Mouse (Mus musculus): ENCODE measurements around the gene Isca2. TPM values are rescaled to one million over a fixed set of nuclear protein-coding genes. Genes with fewer than 3 reads are reported as not detected.

Gene Isca2
- polyA plus RNA-seq (2014; fragmentation: Nextera tagmentation; extraction: Ambion mirVana) = 122 and 137 TPM in 2 replicates

- Histone ChIP-seq H3K4me1 (ENCODE audit: control insufficient read depth, insufficient read depth, low read length) (peaks cover 17% of the 10 kb centered on the region; the same call in 1 of the 2 replicates), H3K27ac (ENCODE audit: low read length) (peak within 1 kb of the TSS; percentile 96), H3K4me2 (replicated peaks; ENCODE audit: low read depth, low read length) (peak within 1 kb of the TSS; percentile 80), H3K4me3 (ENCODE audit: low read depth, low read length) (peak within 1 kb of the TSS; percentile 72), H3K27me3 (ENCODE audit: control insufficient read depth, insufficient read depth, low read length) (no peaks in the 10 kb centered on the region), H3K9ac (replicated peaks; ENCODE audit: low read depth, low read length) (peak within 1 kb of the TSS; percentile 81), H3K36me3 (ENCODE audit: control insufficient read depth, insufficient read depth, low read length) (no peaks in the 10 kb centered on the region), H3K9me3 (ENCODE audit: control insufficient read depth, low read depth, low read length) (no peaks in the 10 kb centered on the region)
- ATAC-seq (ENCODE audit: insufficient number of reproducible peaks, insufficient read depth, low FRiP score, low read depth) = peak; percentile 99
- under 1% methylated on average over 50 of the region's 50 CpGs for WGBS
Measured at GRCm38 (mm10) chr12:84772726-84773441, at the start of gene Isca2, which contains the start of gene Npc2. Gene Isca2, plus strand, starts transcription at chr12:84773251. Gene Npc2, minus strand, starts transcription at chr12:84773152.

GRCm38 (mm10) chr12:84726391-84726790, 46.7 kb upstream of the Isca2 start:
- no peak for ATAC-seq (ENCODE audit: insufficient number of reproducible peaks, insufficient read depth, low FRiP score, low read depth)

GRCm38 (mm10) chr12:84726986-84727385, 46.1 kb upstream of the Isca2 start:
- H3K27me3 ChIP-seq (ENCODE audit: control insufficient read depth, insufficient read depth, low read length) = no peaks in the 10 kb centered on the region
- no peaks in the 10 kb centered on the region for H3K9me3 ChIP-seq (ENCODE audit: control insufficient read depth, low read depth, low read length)
- H3K4me3 ChIP-seq (ENCODE audit: low read depth, low read length) = no peak overlapping the region
- no peaks in the 10 kb centered on the region for H3K4me1 ChIP-seq (ENCODE audit: control insufficient read depth, insufficient read depth, low read length)
- no peaks in the 10 kb centered on the region for H3K36me3 ChIP-seq (ENCODE audit: control insufficient read depth, insufficient read depth, low read length)
- 27% methylated on average over 4 of the region's 4 CpGs for WGBS
- no peak overlapping the region for H3K9ac ChIP-seq (replicated peaks; ENCODE audit: low read depth, low read length)
- no peak for ATAC-seq (ENCODE audit: insufficient number of reproducible peaks, insufficient read depth, low FRiP score, low read depth)
- H3K4me2 ChIP-seq (replicated peaks; ENCODE audit: low read depth, low read length) = no peak overlapping the region
- H3K27ac ChIP-seq (ENCODE audit: low read length) = no peak overlapping the region

More at GRCm38 (mm10) chr12:84726391-84726790, 46.7 kb upstream of the Isca2 start:
- Histone ChIP-seq H3K27ac (ENCODE audit: low read length) (no peak overlapping the region), H3K9me3 (ENCODE audit: control insufficient read depth, low read depth, low read length) (no peaks in the 10 kb centered on the region), H3K36me3 (ENCODE audit: control insufficient read depth, insufficient read depth, low read length) (no peaks in the 10 kb centered on the region), H3K4me2 (replicated peaks; ENCODE audit: low read depth, low read length) (no peak overlapping the region), H3K4me1 (ENCODE audit: control insufficient read depth, insufficient read depth, low read length) (no peaks in the 10 kb centered on the region), H3K27me3 (ENCODE audit: control insufficient read depth, insufficient read depth, low read length) (no peaks in the 10 kb centered on the region), H3K4me3 (ENCODE audit: low read depth, low read length) (no peak overlapping the region), H3K9ac (replicated peaks; ENCODE audit: low read depth, low read length) (no peak overlapping the region)
- 77% methylated on average over 4 of the region's 4 CpGs for whole genome bisulfite sequencing

- Histone ChIP-seq H3K4me3 (ENCODE audit: low read depth, low read length) (no peak overlapping the region), H3K9ac (replicated peaks; ENCODE audit: low read depth, low read length) (no peak overlapping the region), H3K27ac (ENCODE audit: low read length) (no peak overlapping the region), H3K4me1 (ENCODE audit: control insufficient read depth, insufficient read depth, low read length) (no peaks in the 10 kb centered on the region), H3K9me3 (ENCODE audit: control insufficient read depth, low read depth, low read length) (no peaks in the 10 kb centered on the region), H3K27me3 (ENCODE audit: control insufficient read depth, insufficient read depth, low read length) (no peaks in the 10 kb centered on the region), H3K4me2 (replicated peaks; ENCODE audit: low read depth, low read length) (no peak overlapping the region), H3K36me3 (ENCODE audit: control insufficient read depth, insufficient read depth, low read length) (no peaks in the 10 kb centered on the region)
- 23% methylated on average over 5 of the region's 5 CpGs for WGBS
- no peak for ATAC-seq (ENCODE audit: insufficient number of reproducible peaks, insufficient read depth, low FRiP score, low read depth)
Measured at GRCm38 (mm10) chr12:84727434-84727833, 45.6 kb upstream of the Isca2 start.

GRCm38 (mm10) chr12:84728421-84728820, 44.6 kb upstream of the Isca2 start:
- Histone ChIP-seq H3K4me2 (replicated peaks; ENCODE audit: low read depth, low read length) (no peak overlapping the region), H3K36me3 (ENCODE audit: control insufficient read depth, insufficient read depth, low read length) (no peaks in the 10 kb centered on the region), H3K27ac (ENCODE audit: low read length) (no peak overlapping the region), H3K9ac (replicated peaks; ENCODE audit: low read depth, low read length) (no peak overlapping the region), H3K9me3 (ENCODE audit: control insufficient read depth, low read depth, low read length) (no peaks in the 10 kb centered on the region), H3K27me3 (ENCODE audit: control insufficient read depth, insufficient read depth, low read length) (no peaks in the 10 kb centered on the region), H3K4me3 (ENCODE audit: low read depth, low read length) (no peak overlapping the region), H3K4me1 (ENCODE audit: control insufficient read depth, insufficient read depth, low read length) (no peaks in the 10 kb centered on the region)
- ATAC-seq (ENCODE audit: insufficient number of reproducible peaks, insufficient read depth, low FRiP score, low read depth) = no peak
- 89% methylated on average over 10 of the region's 10 CpGs for WGBS

GRCm38 (mm10) chr12:84733366-84733765, 39.7 kb upstream of the Isca2 start:
- ATAC-seq (ENCODE audit: insufficient number of reproducible peaks, insufficient read depth, low FRiP score, low read depth) = no peak
- no peaks in the 10 kb centered on the region for H3K36me3 ChIP-seq (ENCODE audit: control insufficient read depth, insufficient read depth, low read length)
- no peaks in the 10 kb centered on the region for H3K9me3 ChIP-seq (ENCODE audit: control insufficient read depth, low read depth, low read length)
- H3K4me1 ChIP-seq (ENCODE audit: control insufficient read depth, insufficient read depth, low read length) = no peaks in the 10 kb centered on the region
- H3K27me3 ChIP-seq (ENCODE audit: control insufficient read depth, insufficient read depth, low read length) = no peaks in the 10 kb centered on the region
- no peak overlapping the region for H3K4me3 ChIP-seq (ENCODE audit: low read depth, low read length)
- no peak overlapping the region for H3K9ac ChIP-seq (replicated peaks; ENCODE audit: low read depth, low read length)
- no peak overlapping the region for H3K4me2 ChIP-seq (replicated peaks; ENCODE audit: low read depth, low read length)
- WGBS = 69% methylated on average over 13 of the region's 13 CpGs
- no peak overlapping the region for H3K27ac ChIP-seq (ENCODE audit: low read length)

- Histone ChIP-seq H3K27ac (ENCODE audit: low read length) (no peak overlapping the region), H3K9me3 (ENCODE audit: control insufficient read depth, low read depth, low read length) (no peaks in the 10 kb centered on the region), H3K27me3 (ENCODE audit: control insufficient read depth, insufficient read depth, low read length) (no peaks in the 10 kb centered on the region), H3K4me3 (ENCODE audit: low read depth, low read length) (no peak overlapping the region), H3K4me1 (ENCODE audit: control insufficient read depth, insufficient read depth, low read length) (0 out of 2 replicates have a peak, but pooled peaks cover 3% of the 10 kb centered on the region), H3K9ac (replicated peaks; ENCODE audit: low read depth, low read length) (no peak overlapping the region), H3K4me2 (replicated peaks; ENCODE audit: low read depth, low read length) (no peak overlapping the region), H3K36me3 (ENCODE audit: control insufficient read depth, insufficient read depth, low read length) (no peaks in the 10 kb centered on the region)
- WGBS = 78% methylated on average over 10 of the region's 10 CpGs
- no peak for ATAC-seq (ENCODE audit: insufficient number of reproducible peaks, insufficient read depth, low FRiP score, low read depth)
Measured at GRCm38 (mm10) chr12:84743496-84743895, 29.6 kb upstream of the Isca2 start.

GRCm38 (mm10) chr12:84745700-84746099, 27.4 kb upstream of the Isca2 start:
- H3K27ac ChIP-seq (ENCODE audit: low read length) = no peak overlapping the region
- no peaks in the 10 kb centered on the region for H3K9me3 ChIP-seq (ENCODE audit: control insufficient read depth, low read depth, low read length)
- H3K4me3 ChIP-seq (ENCODE audit: low read depth, low read length) = no peak overlapping the region
- H3K27me3 ChIP-seq (ENCODE audit: control insufficient read depth, insufficient read depth, low read length) = no peaks in the 10 kb centered on the region
- no peaks in the 10 kb centered on the region for H3K36me3 ChIP-seq (ENCODE audit: control insufficient read depth, insufficient read depth, low read length)
- H3K4me2 ChIP-seq (replicated peaks; ENCODE audit: low read depth, low read length) = no peak overlapping the region
- no peak for ATAC-seq (ENCODE audit: insufficient number of reproducible peaks, insufficient read depth, low FRiP score, low read depth)
- 54% methylated on average over 4 of the region's 4 CpGs for WGBS
- H3K4me1 ChIP-seq (ENCODE audit: control insufficient read depth, insufficient read depth, low read length) = 0 out of 2 replicates have a peak, but pooled peaks cover 3% of the 10 kb centered on the region
- H3K9ac ChIP-seq (replicated peaks; ENCODE audit: low read depth, low read length) = no peak overlapping the region
